Mouse (Mus musculus): ENCODE results near the gene Fbh1. TPM values are rescaled to one million over a fixed set of nuclear protein-coding genes. Genes with fewer than 3 reads are reported as not detected.

Fbh1 gene
- polyA plus RNA-seq, 1 experiment from 2014 or later = 147 TPM

- no peaks in the 10 kb centered on the region for H3K4me1 ChIP-seq (ENCODE audit: control insufficient read depth, insufficient read depth, low read length)
- H3K36me3 ChIP-seq (ENCODE audit: control insufficient read depth, insufficient read depth, low read length) = no peaks in the 10 kb centered on the region
- no peaks in the 10 kb centered on the region for H3K9me3 ChIP-seq (ENCODE audit: control insufficient read depth, low read length)
- H3K27me3 ChIP-seq (replicated peaks; ENCODE audit: control insufficient read depth, insufficient read depth, low read length) = no peaks in the 10 kb centered on the region
- H3K27ac ChIP-seq (replicated peaks; ENCODE audit: low read depth, low read length) = no peak overlapping the region
- no peak overlapping the region for H3K4me3 ChIP-seq (ENCODE audit: low read depth, low read length)
- DNase-seq (ENCODE audit: low spot score) = no peak
- ATAC-seq (ENCODE audit: low read depth) = no peak
- 64% methylated on average over 2 of the region's 2 CpGs for WGBS
- no peak overlapping the region for H3K4me2 ChIP-seq (ENCODE audit: low read depth, low read length)
- no peak overlapping the region for H3K9ac ChIP-seq (ENCODE audit: low read depth, low read length)
Observed at GRCm38 (mm10) chr2:11694104-11694503, 83.3 kb downstream of the Fbh1 start.

- no peak for ATAC-seq (ENCODE audit: low read depth)
- H3K27ac ChIP-seq (replicated peaks; ENCODE audit: low read depth, low read length) = no peak overlapping the region
- no peak overlapping the region for H3K9ac ChIP-seq (ENCODE audit: low read depth, low read length)
- H3K4me1 ChIP-seq (ENCODE audit: control insufficient read depth, insufficient read depth, low read length) = no peaks in the 10 kb centered on the region
- no peaks in the 10 kb centered on the region for H3K27me3 ChIP-seq (replicated peaks; ENCODE audit: control insufficient read depth, insufficient read depth, low read length)
- no peaks in the 10 kb centered on the region for H3K9me3 ChIP-seq (ENCODE audit: control insufficient read depth, low read length)
- no peak overlapping the region for H3K4me3 ChIP-seq (ENCODE audit: low read depth, low read length)
- no peak overlapping the region for H3K4me2 ChIP-seq (ENCODE audit: low read depth, low read length)
- 84% methylated on average over 4 of the region's 4 CpGs for WGBS
- DNase-seq (ENCODE audit: low spot score) = no peak
- H3K36me3 ChIP-seq (ENCODE audit: control insufficient read depth, insufficient read depth, low read length) = no peaks in the 10 kb centered on the region
Observed at GRCm38 (mm10) chr2:11693352-11693751, 84.0 kb downstream of the Fbh1 start.

Other genes with a start within 250 kb of the Fbh1 start
- gene Pfkfb3, start 223.5 kb downstream of the Fbh1 start, polyA plus RNA-seq (2014; fragmentation: Nextera tagmentation; extraction: Ambion mirVana) = 9.2 and 9.8 TPM in 2 replicates
- gene Rbm17, start 173.4 kb downstream of the Fbh1 start, polyA plus RNA-seq (2014; fragmentation: Nextera tagmentation; extraction: Ambion mirVana) = 128 and 136 TPM in 2 replicates
- not detected in 2 replicates for gene Gm17490, start 151.3 kb downstream of the Fbh1 start, polyA plus RNA-seq (2014; fragmentation: Nextera tagmentation; extraction: Ambion mirVana)
- not detected in 2 replicates for gene Il2ra, start 134.8 kb downstream of the Fbh1 start, polyA plus RNA-seq (2014; fragmentation: Nextera tagmentation; extraction: Ambion mirVana)
- 3.2 and 3.5 TPM in 2 replicates for gene Il15ra, start 72.3 kb downstream of the Fbh1 start, polyA plus RNA-seq (2014; fragmentation: Nextera tagmentation; extraction: Ambion mirVana)
- gene Ankrd16, start 294 bp upstream of the Fbh1 start, polyA plus RNA-seq (2014; fragmentation: Nextera tagmentation; extraction: Ambion mirVana) = 22.0 and 24.5 TPM in 2 replicates